Mouse (Mus musculus) limb, embryonic 14.5 days (tissue): ENCODE results near the gene Thap4. TPM values are rescaled to one million over a fixed set of nuclear protein-coding genes. Genes with fewer than 3 reads are reported as not detected.

Experiments
- ATAC-seq: fragments of 200-750 bp; cut with Nextera tagmentation; 2 replicates; pipeline ENCODE4 v1.8.0; 2017; ENCODE audit warnings: low read depth, moderate number of reproducible peaks, moderate TSS enrichment; ENCODE audit not compliant: low FRiP score
- DNase-seq: peaks from one replicate; pipeline ENCODE4 v3.0.0-alpha.2; 2015; ENCODE audit warnings: low spot score
- H3K27ac ChIP-seq: fragments of 300-500 bp; sonication (generic); replicated peaks from 2 replicates; pipeline ENCODE4 v1.5.1; 2014; ENCODE audit warnings: low read depth, mild to moderate bottlenecking, low read length, moderate library complexity, mixed read lengths
- H3K27me3 ChIP-seq: fragments of 300-500 bp; sonication (generic); 2 replicates; pipeline ENCODE4 v1.6.1; 2014; ENCODE audit warnings: low read length, mixed read lengths; ENCODE audit not compliant: control insufficient read depth, insufficient read depth
- H3K36me3 ChIP-seq: fragments of 300-500 bp; sonication (generic); 2 replicates; pipeline ENCODE4 v1.6.1; 2014; ENCODE audit warnings: mild to moderate bottlenecking, low read length, moderate library complexity, mixed read lengths; ENCODE audit not compliant: control insufficient read depth, insufficient read depth
- H3K4me1 ChIP-seq: fragments of 300-500 bp; sonication (generic); 2 replicates; pipeline ENCODE4 v1.6.1; 2014; ENCODE audit warnings: antibody characterized with exemption, low read length, mixed read lengths; ENCODE audit not compliant: control insufficient read depth, insufficient read depth
- H3K4me2 ChIP-seq: fragments of 300-500 bp; sonication (generic); replicated peaks from 2 replicates; pipeline ENCODE4 v1.6.1; 2014; ENCODE audit warnings: low read depth, mild to moderate bottlenecking, low read length, moderate library complexity; ENCODE audit not compliant: severe bottlenecking
- H3K4me3 ChIP-seq: fragments of 300-500 bp; sonication (generic); replicated peaks from 2 replicates; pipeline ENCODE4 v1.5.1; 2014; ENCODE audit warnings: low read length
- H3K9ac ChIP-seq: fragments of 300-500 bp; sonication (generic); 2 replicates; pipeline ENCODE4 v1.6.1; 2014; ENCODE audit warnings: mild to moderate bottlenecking, low read depth, low read length, moderate library complexity; ENCODE audit not compliant: severe bottlenecking
- H3K9me3 ChIP-seq: fragments of 300-500 bp; sonication (generic); 2 replicates; pipeline ENCODE4 v1.6.1; 2016; ENCODE audit warnings: low read length; ENCODE audit not compliant: control insufficient read depth
- POLR2A ChIP-seq: fragments of 200-500 bp; IDR thresholded peaks from 2 replicates; pipeline ENCODE4 v1.8.0; 2012; ENCODE audit warnings: inconsistent platforms, mild to moderate bottlenecking, moderate library complexity, borderline replicate concordance; ENCODE audit not compliant: insufficient read depth, insufficient read length; ENCODE audit errors: extremely low read depth
- WGBS: fragments of 180-500 bp; shearing (Covaris S2); extraction: QIAGEN DNeasy Blood & Tissue Kit; methylation state at CpG from one replicate; pipeline ENCODE4 v1.1.7; 2014; 5-methylcytosine and 5-hydroxymethylcytosine counted together
- polyA plus RNA-seq, 2 experiments: library from polyadenylated mRNA; depleted of rRNA in 1 of 2; stranded (reverse) in 1 of 2; unstranded in 1 of 2; fragments of >200 nt; fragmentation: Nextera tagmentation in 1 of 2; extraction: Ambion mirVana in 1 of 2; gene quantifications; 2 replicates each; pipeline versions ENCODE4 v1.2.1 to v1.2.3; 2012 to 2014

The Thap4 gene
- polyA plus RNA-seq, 2 experiments = 52.3 to 59.4 TPM

DNA sequence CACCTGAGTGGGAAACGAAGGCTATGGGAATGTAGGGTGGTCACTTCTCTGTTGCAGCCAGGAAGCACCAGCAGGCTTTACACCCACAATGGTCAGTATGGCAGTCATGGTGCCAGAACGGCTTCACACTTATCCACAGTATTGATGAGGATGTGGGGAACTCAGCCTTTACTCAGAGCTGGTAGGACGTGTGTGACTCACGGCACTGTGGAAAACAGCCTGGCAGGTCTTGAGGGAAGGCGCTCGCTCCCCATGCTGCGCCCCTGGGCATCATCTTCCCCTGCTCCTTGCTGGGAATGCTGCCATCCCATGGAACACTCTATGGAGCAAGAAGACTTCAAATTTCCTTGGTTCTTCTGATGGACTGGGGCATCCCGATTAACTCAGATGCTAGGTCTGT, 63.6 kb downstream of the Thap4 start:
- no peak overlapping the region for H3K27ac ChIP-seq
- no peak for TF ChIP-seq POLR2A
- 88% methylated on average over 8 of the region's 8 CpGs for WGBS
- DNase-seq (no peak), ATAC-seq (no peak)
- no peaks in the 10 kb centered on the region for H3K9me3 ChIP-seq
- H3K4me1 ChIP-seq = no peaks in the 10 kb centered on the region
- H3K27me3 ChIP-seq = no peaks in the 10 kb centered on the region
- peaks cover 4% of the 10 kb centered on the region for H3K36me3 ChIP-seq
- no peak overlapping the region for H3K4me3 ChIP-seq
- H3K9ac ChIP-seq = no peak overlapping the region
- no peak overlapping the region for H3K4me2 ChIP-seq

DNA sequence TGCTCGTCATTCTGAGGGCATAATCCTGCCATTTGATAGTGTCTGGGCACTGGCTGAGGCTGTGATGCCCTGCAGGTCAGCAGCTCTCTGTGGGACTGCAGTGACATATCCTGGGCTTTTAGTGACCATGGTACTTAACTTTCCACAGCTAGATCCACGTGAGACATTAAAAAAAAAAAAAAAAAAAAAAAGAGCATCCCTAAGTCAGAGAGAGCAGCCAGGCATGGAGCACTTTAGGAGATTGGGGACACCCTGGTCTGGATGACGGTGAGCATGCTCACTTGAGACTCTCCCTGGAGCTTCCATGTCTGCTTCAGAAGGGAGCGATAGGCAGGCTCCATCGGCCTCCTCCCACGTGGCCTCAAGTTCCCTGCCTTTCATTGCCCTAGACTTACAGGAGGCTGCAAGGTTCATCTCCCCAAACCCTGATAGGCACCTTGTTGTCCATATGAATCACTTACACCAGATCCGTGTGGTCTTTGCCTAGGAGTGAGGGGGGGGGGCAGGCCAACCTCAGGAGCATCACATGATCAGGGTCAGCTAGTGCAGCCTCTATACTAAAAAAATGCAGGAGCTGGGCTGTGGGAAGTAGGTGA, 64.7 kb downstream of the Thap4 start:
- no peak overlapping the region for H3K4me3 ChIP-seq
- no peak for DNase-seq
- H3K9me3 ChIP-seq = no peaks in the 10 kb centered on the region
- H3K36me3 ChIP-seq = no peaks in the 10 kb centered on the region
- no peak for TF ChIP-seq POLR2A
- WGBS = 84% methylated on average over 7 of the region's 7 CpGs
- no peak for ATAC-seq
- no peak overlapping the region for H3K4me2 ChIP-seq
- H3K9ac ChIP-seq = no peak overlapping the region
- no peak overlapping the region for H3K27ac ChIP-seq
- 0 out of 2 replicates have a peak, but pooled peaks cover 3% of the 10 kb centered on the region for H3K27me3 ChIP-seq
- H3K4me1 ChIP-seq = no peaks in the 10 kb centered on the region

DNA sequence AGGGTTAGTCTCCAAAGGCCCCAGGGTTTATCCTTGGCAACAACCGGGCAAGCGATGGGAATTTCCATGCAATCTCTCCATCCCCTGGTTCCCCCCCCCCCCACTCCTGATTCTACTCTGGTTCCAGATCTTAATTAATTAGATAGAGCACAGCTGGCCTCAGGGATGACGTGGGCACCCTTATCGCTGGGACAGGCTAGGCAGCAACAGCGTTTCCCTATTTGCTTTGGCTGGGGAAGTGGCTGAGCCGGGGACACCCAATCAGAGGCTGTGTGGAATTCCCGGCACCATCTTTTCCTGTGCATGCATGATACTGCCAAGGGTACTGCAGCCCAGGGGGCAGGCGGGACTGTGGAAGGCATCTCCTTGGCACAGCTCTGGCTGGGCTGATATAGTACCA, 66.5 kb downstream of the Thap4 start:
- H3K36me3 ChIP-seq = no peaks in the 10 kb centered on the region
- no peak overlapping the region for H3K4me3 ChIP-seq
- 81% methylated on average over 8 of the region's 8 CpGs for WGBS

DNA sequence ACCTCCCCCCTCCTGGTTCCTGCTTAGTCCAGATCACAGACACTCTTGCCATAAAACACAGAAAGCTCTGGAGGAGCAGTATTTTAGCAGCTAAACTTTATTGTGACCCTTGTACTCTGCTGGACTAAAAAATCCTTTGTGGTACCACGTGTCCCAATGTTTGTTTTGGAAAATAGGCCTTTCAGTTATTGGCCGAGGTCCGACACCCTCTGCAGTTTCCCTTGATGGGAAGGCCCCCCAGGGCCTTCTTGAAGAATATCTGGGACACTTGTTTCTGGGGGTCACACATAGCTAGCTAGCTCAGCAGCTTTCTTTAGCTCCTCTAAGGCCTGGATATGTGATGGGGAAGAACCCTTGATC, 67.7 kb downstream of the Thap4 start:
- Histone ChIP-seq H3K27ac (no peak overlapping the region), H3K9ac (peak overlapping the region; percentile 70; the same call in 1 of the 2 replicates), H3K36me3 (no peaks in the 10 kb centered on the region), H3K27me3 (0 out of 2 replicates have a peak, but pooled peaks cover 3% of the 10 kb centered on the region), H3K4me3 (peak overlapping the region; percentile 60), H3K4me2 (peak overlapping the region; percentile 95), H3K9me3 (no peaks in the 10 kb centered on the region), H3K4me1 (no peaks in the 10 kb centered on the region)
- 64% methylated on average over 3 of the region's 3 CpGs for WGBS
- no peak for DNase-seq
- no peak for TF ChIP-seq POLR2A
- ATAC-seq = no peak

More for the DNA sequence above, 66.5 kb downstream of the Thap4 start:
- DNase-seq = no peak
- no peak for TF ChIP-seq POLR2A
- Histone ChIP-seq H3K27me3 (0 out of 2 replicates have a peak, but pooled peaks cover 3% of the 10 kb centered on the region), H3K4me2 (no peak overlapping the region), H3K9ac (no peak overlapping the region), H3K4me1 (no peaks in the 10 kb centered on the region), H3K9me3 (no peaks in the 10 kb centered on the region), H3K27ac (no peak overlapping the region)
- ATAC-seq = no peak

DNA sequence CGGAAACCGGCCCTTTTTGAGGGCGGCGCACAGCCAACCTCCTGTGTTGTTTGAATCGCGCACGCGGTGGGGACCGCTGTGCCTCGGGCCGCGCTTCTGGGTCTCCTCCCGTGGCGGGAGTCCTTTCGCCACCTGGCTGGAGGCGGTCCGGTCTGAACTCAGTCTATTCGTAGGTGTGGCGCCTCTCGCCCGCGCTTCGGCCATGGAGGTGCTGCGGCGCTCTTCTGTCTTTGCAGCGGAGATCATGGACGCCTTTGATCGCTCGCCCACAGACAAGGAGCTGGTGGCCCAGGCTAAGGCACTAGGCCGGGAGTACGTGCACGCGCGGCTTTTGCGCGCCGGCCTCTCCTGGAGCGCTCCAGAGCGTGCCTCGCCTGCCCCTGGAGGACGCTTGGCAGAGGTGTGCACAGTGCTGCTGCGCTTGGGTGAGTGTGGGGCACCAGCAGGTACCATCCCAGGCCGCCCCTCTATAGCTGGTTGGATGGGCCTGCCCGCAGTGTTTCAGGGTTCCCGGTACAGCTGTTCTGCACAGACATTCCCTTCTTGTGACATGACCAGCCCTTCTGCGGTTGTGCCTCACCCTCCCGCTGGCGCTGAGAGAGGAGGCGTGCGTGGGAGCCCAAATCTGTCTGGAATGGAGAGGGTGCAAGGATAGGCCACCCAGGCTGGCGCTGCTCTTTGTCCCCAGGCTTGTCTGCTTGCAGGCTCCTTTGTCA, 68.3 kb downstream of the Thap4 start:
- Histone ChIP-seq H3K4me1 (no peaks in the 10 kb centered on the region), H3K36me3 (no peaks in the 10 kb centered on the region), H3K27me3 (0 out of 2 replicates have a peak, but pooled peaks cover 3% of the 10 kb centered on the region), H3K9ac (peak overlapping the region; percentile 70), H3K9me3 (no peaks in the 10 kb centered on the region), H3K27ac (no peak overlapping the region), H3K4me3 (peak overlapping the region; percentile 60), H3K4me2 (peak overlapping the region; percentile 95)
- WGBS = 4% methylated on average over 35 of the region's 51 CpGs
- DNase-seq (peak; percentile 65), ATAC-seq (peak; percentile 75)
- no peak for TF ChIP-seq POLR2A
